Mouse (Mus musculus): ENCODE data around the gene Prkag2. TPM values are rescaled to one million over a fixed set of nuclear protein-coding genes. Genes with fewer than 3 reads are reported as not detected.
"Not testable (repeated sequence)": the region's sequence is repeated elsewhere in the genome, so short reads cannot be mapped to it uniquely, and the experiment has no call there.

The Prkag2 gene
- polyA plus RNA-seq, 1 experiment from 2014 or later, result 4.8 TPM

DNA sequence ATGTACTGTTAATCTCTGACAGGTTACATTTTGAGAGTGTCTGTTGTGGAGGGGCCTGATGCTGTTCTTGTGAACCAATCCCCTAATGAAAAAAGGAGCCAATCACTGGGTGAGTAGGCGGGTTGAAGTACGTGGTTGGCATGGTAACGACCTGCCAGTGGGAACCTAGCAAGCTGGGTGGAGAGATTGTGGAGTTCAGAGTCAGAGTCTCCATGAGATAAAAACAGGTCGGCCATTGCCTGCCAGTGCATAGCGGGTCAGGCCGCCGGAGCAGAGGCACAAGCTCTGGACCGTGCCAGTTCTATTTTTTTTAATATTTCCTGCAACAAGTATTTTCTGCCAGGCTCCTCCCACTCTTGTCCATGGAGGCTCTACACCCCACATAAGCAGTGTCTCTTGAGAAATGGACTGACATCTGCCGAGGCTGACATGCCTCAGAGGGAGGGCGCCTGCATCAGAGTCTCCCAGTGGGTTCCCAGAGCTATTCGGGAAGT lies 230.6 kb downstream of the Prkag2 start:
- H3K27me3 ChIP-seq (ENCODE audit: control insufficient read depth, insufficient read depth, low read depth, low read length), result no peaks in the 10 kb centered on the region
- peak; percentile 90 for ATAC-seq (ENCODE audit: low read depth)
- H3K4me1 ChIP-seq (ENCODE audit: control insufficient read depth, low read depth, low read length), result peaks cover 19% of the 10 kb centered on the region
- no peaks in the 10 kb centered on the region; the same call in 1 of the 2 replicates for H3K36me3 ChIP-seq (ENCODE audit: control insufficient read depth, insufficient read depth)
- H3K9ac ChIP-seq (ENCODE audit: low read depth, low read length), result peak overlapping the region; percentile 33; the same call in 1 of the 2 replicates
- WGBS (ENCODE audit: insufficient replicate concordance), result 31% methylated on average over 11 of the region's 11 CpGs
- H3K4me3 ChIP-seq (ENCODE audit: low read depth, low read length), result peak overlapping the region; percentile 33
- H3K9me3 ChIP-seq (replicated peaks; ENCODE audit: control insufficient read depth, low read length), result no peaks in the 10 kb centered on the region
- peak overlapping the region; percentile 56 for H3K4me2 ChIP-seq (ENCODE audit: low read depth, low read length)
- H3K27ac ChIP-seq (ENCODE audit: low read length), result peak overlapping the region; percentile 56; the same call in 1 of the 2 replicates

DNA sequence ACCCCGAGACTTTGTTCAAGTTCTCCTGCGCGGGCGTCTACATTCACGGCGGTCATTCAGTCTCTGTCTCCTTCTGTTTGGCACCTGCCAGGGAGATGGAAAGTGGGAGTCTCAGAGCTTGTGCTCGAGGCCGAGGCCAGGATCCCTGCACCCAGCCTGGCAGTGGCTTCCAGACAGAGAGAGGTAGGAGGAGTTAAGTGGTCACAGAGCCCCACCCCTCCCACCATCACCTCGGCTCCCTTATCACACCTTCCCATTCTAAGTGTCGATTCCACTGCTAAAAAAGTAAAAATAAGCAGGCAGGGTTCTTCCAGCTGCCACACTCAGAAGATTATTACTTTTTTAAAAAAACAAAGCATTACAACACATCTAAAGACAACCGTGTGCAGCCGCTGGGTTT lies 236.6 kb downstream of the Prkag2 start:
- Histone ChIP-seq H3K36me3 (ENCODE audit: control insufficient read depth, insufficient read depth) (no peaks in the 10 kb centered on the region; the same call in 1 of the 2 replicates), H3K27me3 (ENCODE audit: control insufficient read depth, insufficient read depth, low read depth, low read length) (no peaks in the 10 kb centered on the region), H3K4me3 (ENCODE audit: low read depth, low read length) (no peak overlapping the region), H3K9me3 (replicated peaks; ENCODE audit: control insufficient read depth, low read length) (no peaks in the 10 kb centered on the region), H3K9ac (ENCODE audit: low read depth, low read length) (0 out of 2 replicates have a peak overlapping the region, but pooled peaks have one; percentile 24), H3K4me1 (ENCODE audit: control insufficient read depth, low read depth, low read length) (peaks cover 27% of the 10 kb centered on the region), H3K4me2 (ENCODE audit: low read depth, low read length) (peak overlapping the region; percentile 2; the same call in 1 of the 2 replicates), H3K27ac (ENCODE audit: low read length) (peak overlapping the region; percentile 66; the same call in 1 of the 2 replicates)
- peak; percentile 85 for ATAC-seq (ENCODE audit: low read depth)
- 63% methylated on average over 12 of the region's 12 CpGs for WGBS (ENCODE audit: insufficient replicate concordance)

DNA sequence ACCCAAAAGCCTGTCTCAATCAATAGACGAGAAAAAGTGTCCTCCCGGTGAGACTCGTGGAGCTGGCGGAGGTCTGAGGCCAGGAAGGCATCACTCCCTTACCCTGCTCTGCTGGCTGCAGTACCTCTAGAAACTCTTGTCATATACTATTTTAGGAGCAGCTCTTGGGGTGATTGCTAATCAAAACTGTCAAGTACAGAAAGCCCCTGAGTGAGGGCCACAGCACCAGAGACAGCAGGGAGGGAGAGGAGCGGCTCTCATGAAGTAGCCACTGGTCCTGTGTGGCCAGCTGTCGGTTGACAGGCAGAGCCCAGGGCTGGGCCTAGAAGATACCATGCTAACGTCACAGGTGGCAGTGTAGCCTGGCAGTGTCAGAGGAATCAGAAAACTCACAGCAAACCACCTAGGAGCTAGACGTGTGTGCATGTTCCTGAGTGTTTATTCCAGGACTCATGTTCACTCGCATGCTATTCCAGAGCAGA lies 239.0 kb downstream of the Prkag2 start:
- H3K9me3 ChIP-seq (replicated peaks; ENCODE audit: control insufficient read depth, low read length), result no peaks in the 10 kb centered on the region
- H3K27me3 ChIP-seq (ENCODE audit: control insufficient read depth, insufficient read depth, low read depth, low read length), result no peaks in the 10 kb centered on the region
- H3K4me1 ChIP-seq (ENCODE audit: control insufficient read depth, low read depth, low read length), result peaks cover 27% of the 10 kb centered on the region
- 73% methylated on average over 9 of the region's 9 CpGs for WGBS (ENCODE audit: insufficient replicate concordance)
- H3K27ac ChIP-seq (ENCODE audit: low read length), result no peak overlapping the region
- ATAC-seq (ENCODE audit: low read depth), result no peak
- no peak overlapping the region for H3K4me2 ChIP-seq (ENCODE audit: low read depth, low read length)
- H3K36me3 ChIP-seq (ENCODE audit: control insufficient read depth, insufficient read depth), result no peaks in the 10 kb centered on the region; the same call in 1 of the 2 replicates
- no peak overlapping the region for H3K4me3 ChIP-seq (ENCODE audit: low read depth, low read length)
- H3K9ac ChIP-seq (ENCODE audit: low read depth, low read length), result no peak overlapping the region

DNA sequence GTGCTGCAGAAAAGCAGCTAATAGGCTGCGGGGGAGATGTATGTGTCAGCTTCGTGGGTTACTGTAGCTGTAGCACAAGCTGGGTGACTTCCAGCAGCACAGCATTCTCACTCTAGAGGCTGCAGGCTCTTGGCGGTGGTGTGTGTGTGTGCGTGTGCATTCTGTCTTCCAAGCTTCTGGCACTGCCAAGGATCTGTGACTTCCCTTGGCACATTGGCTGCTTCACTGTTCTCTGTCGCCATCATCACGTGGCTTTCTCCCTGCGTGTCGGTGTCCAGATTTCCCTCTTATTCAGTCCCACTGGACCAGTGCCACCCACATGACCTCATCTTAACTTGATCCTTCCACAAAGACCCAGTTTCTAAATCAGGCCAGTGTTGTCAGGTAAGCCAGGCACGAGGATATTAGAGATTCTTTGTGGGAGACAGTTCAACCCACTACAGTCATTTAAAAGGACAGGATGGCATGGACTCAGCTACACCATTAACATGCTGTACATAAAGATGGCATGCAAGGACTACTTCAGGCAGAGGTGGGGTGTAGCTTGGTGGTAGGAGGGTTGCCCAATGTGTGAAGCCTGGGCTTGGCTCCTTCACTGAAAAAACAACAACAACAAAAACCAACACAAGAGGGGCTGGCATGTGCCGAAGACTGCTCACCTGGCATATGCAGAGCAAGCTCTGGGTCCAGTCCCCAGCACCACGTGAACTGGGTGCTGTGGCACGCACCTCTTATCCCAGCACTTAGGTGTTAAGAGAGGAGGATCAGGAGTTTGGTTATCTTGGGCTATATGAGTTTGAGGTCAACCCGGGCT lies 239.6 kb downstream of the Prkag2 start:
- Histone ChIP-seq H3K36me3 (ENCODE audit: control insufficient read depth, insufficient read depth) (no peaks in the 10 kb centered on the region), H3K27me3 (ENCODE audit: control insufficient read depth, insufficient read depth, low read depth, low read length) (no peaks in the 10 kb centered on the region), H3K27ac (ENCODE audit: low read length) (no peak overlapping the region), H3K9me3 (replicated peaks; ENCODE audit: control insufficient read depth, low read length) (no peaks in the 10 kb centered on the region), H3K4me1 (ENCODE audit: control insufficient read depth, low read depth, low read length) (peaks cover 29% of the 10 kb centered on the region), H3K4me2 (ENCODE audit: low read depth, low read length) (no peak overlapping the region), H3K4me3 (ENCODE audit: low read depth, low read length) (no peak overlapping the region), H3K9ac (ENCODE audit: low read depth, low read length) (no peak overlapping the region)
- WGBS (ENCODE audit: insufficient replicate concordance), result 70% methylated on average over 13 of the region's 13 CpGs
- ATAC-seq (ENCODE audit: low read depth), result no peak

DNA sequence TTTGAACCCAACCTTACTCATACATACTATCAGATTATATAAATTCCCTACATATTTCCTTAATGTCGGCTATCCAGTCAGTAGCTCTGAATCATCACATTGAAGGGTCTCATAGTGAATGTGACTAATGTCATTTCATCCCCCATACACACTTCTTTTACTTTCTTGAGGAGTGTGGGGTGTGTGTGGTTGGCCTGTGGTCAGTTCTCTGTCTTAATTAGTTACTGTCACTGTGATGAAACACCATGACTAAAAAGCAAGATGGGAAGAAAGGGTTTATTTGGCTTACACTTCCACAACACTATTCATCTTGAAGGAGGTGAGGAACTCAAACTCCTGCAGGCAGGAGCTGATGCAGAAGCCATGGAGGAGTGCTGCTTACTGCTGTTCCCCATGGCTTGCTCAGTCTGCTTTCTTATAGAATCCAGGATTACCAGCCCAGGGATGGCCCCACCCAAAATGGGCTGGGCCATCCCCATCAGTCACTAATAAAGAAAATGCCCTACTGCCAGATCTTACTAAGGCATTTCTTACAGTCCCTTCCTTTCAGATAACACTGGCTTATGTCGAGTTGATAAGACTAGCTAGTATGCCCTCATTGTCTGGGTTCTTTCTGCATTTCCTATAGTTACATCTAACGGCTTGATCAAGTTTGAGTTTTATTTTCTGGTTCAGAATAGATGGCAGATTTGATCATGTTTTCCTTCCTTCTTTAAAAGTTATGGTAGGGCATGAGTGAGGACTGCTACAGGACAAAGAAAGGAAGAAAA lies 240.5 kb downstream of the Prkag2 start:
- H3K27ac ChIP-seq (ENCODE audit: low read length), result no peak overlapping the region
- H3K9me3 ChIP-seq (replicated peaks; ENCODE audit: control insufficient read depth, low read length), result no peaks in the 10 kb centered on the region
- no peak overlapping the region for H3K9ac ChIP-seq (ENCODE audit: low read depth, low read length)
- H3K27me3 ChIP-seq (ENCODE audit: control insufficient read depth, insufficient read depth, low read depth, low read length), result no peaks in the 10 kb centered on the region
- no peak overlapping the region for H3K4me2 ChIP-seq (ENCODE audit: low read depth, low read length)
- peaks cover 35% of the 10 kb centered on the region for H3K4me1 ChIP-seq (ENCODE audit: control insufficient read depth, low read depth, low read length)
- ATAC-seq (ENCODE audit: low read depth), result peak; percentile 30
- 39% methylated on average over 3 of the region's 3 CpGs for WGBS (ENCODE audit: insufficient replicate concordance)
- no peaks in the 10 kb centered on the region for H3K36me3 ChIP-seq (ENCODE audit: control insufficient read depth, insufficient read depth)
- no peak overlapping the region for H3K4me3 ChIP-seq (ENCODE audit: low read depth, low read length)

DNA sequence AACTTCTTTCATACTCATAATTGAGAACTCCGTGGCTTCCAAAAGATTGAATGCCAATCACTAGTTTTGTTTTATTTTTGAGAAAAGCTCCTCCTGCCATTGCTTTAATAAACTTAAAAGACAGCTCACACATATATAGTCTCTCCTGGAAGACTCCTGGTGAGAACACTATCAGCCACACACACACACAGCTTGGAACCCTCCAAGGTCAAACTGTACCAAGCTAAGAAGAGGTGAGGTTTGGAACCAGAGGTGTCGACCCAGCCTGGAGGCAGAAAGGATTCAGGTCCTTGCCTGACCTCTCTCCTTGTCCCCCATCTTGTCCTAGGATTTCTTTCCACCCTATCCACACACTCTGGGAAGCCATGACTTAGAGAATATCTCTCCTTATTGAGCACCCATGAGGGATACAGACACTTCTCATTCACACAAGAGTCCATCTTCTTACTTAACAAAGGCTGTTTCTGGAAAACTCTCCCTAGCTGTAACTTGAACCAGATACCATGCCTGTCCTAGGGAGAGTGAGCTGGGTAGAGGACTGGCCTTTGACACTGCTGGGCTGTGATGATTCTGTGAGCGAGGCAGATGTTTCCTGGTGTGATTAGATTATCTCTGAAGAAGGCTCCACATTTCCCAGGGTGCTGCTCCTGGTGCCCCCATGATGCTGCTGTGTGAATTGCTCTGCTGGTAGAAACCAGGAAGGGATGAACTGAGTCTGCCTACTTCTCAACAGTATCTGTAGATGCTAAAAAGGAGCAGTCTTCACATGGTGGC lies 245.4 kb downstream of the Prkag2 start:
- 39% methylated on average over 3 of the region's 3 CpGs for WGBS (ENCODE audit: insufficient replicate concordance)
- no peaks in the 10 kb centered on the region for H3K9me3 ChIP-seq (replicated peaks; ENCODE audit: control insufficient read depth, low read length)
- peak overlapping the region; percentile 53 for H3K9ac ChIP-seq (ENCODE audit: low read depth, low read length)
- peak overlapping the region; percentile 80 for H3K27ac ChIP-seq (ENCODE audit: low read length)
- H3K36me3 ChIP-seq (ENCODE audit: control insufficient read depth, insufficient read depth), result no peaks in the 10 kb centered on the region
- H3K4me2 ChIP-seq (ENCODE audit: low read depth, low read length), result peak overlapping the region; percentile 47
- H3K27me3 ChIP-seq (ENCODE audit: control insufficient read depth, insufficient read depth, low read depth, low read length), result no peaks in the 10 kb centered on the region
- ATAC-seq (ENCODE audit: low read depth), result peak; percentile 97
- peaks cover 24% of the 10 kb centered on the region for H3K4me1 ChIP-seq (ENCODE audit: control insufficient read depth, low read depth, low read length)
- H3K4me3 ChIP-seq (ENCODE audit: low read depth, low read length), result peak overlapping the region; percentile 16; the same call in 1 of the 2 replicates

DNA sequence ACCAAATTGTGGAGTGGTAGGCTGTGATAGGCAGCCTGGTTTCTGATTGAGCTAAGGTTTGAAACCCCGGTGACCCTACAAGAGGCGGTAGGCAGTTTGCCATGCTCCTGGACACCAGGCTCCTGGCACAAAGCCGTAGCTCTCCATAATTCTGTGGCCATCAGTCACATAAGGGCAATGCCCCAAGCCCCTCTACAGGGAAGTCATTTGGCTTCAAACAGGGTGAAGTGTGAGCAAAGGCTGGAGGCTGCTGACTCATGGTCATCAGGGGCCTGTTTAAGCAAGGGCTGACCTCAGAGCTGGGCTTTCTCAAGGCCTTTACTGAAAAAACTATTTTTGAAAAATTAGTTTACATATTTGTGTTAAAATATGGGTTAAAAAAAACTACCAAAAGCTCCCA lies 246.2 kb downstream of the Prkag2 start:
- no peak overlapping the region for H3K4me3 ChIP-seq (ENCODE audit: low read depth, low read length)
- peak; percentile 38; the same call in 1 of the 2 replicates for ATAC-seq (ENCODE audit: low read depth)
- H3K27me3 ChIP-seq (ENCODE audit: control insufficient read depth, insufficient read depth, low read depth, low read length), result no peaks in the 10 kb centered on the region
- H3K9ac ChIP-seq (ENCODE audit: low read depth, low read length), result no peak overlapping the region
- H3K27ac ChIP-seq (ENCODE audit: low read length), result peak overlapping the region; percentile 80
- H3K4me2 ChIP-seq (ENCODE audit: low read depth, low read length), result no peak overlapping the region
- peaks cover 20% of the 10 kb centered on the region for H3K4me1 ChIP-seq (ENCODE audit: control insufficient read depth, low read depth, low read length)
- whole genome bisulfite sequencing (ENCODE audit: insufficient replicate concordance), result 76% methylated on average over 3 of the region's 3 CpGs
- H3K9me3 ChIP-seq (replicated peaks; ENCODE audit: control insufficient read depth, low read length), result no peaks in the 10 kb centered on the region
- no peaks in the 10 kb centered on the region for H3K36me3 ChIP-seq (ENCODE audit: control insufficient read depth, insufficient read depth)

DNA sequence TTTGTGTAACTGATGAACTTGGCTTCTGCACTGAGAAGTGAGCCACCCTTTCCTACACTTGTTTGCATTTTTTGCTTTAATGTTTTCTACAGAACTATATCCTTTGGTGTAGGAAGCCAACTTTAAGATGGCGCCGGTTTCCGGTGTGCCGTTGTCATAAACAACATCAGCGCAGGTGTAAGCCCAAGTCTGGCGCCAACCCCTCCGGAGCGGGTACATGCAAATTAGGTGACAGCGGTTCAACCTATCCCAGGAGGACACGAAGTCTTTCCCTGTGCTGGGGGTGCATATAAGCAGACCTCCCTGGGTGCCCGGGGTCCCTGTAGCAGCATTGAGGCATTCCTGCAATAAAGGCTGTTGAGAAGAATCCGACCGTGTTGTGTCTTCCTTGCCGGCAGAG lies 252.2 kb downstream of the Prkag2 start:
- not testable (repeated sequence) for H3K9me3 ChIP-seq (replicated peaks; ENCODE audit: control insufficient read depth, low read length); H3K4me2 ChIP-seq (ENCODE audit: low read depth, low read length); H3K4me3 ChIP-seq (ENCODE audit: low read depth, low read length); H3K9ac ChIP-seq (ENCODE audit: low read depth, low read length); H3K27ac ChIP-seq (ENCODE audit: low read length); ATAC-seq (ENCODE audit: low read depth); H3K4me1 ChIP-seq (ENCODE audit: control insufficient read depth, low read depth, low read length); H3K36me3 ChIP-seq (ENCODE audit: control insufficient read depth, insufficient read depth); H3K27me3 ChIP-seq (ENCODE audit: control insufficient read depth, insufficient read depth, low read depth, low read length)
- 82% methylated on average over 14 of the region's 14 CpGs for WGBS (ENCODE audit: insufficient replicate concordance)

Measured in liver, embryonic 16.5 days (tissue).